Mouse (Mus musculus) cortical plate, adult 2 months (tissue): ENCODE measurements around the gene Tsc2.

Source experiments
- CTCF ChIP-seq: fragments of 200-500 bp; IDR thresholded peaks from 2 replicates; pipeline ENCODE4 v1.5.1; 2011; ENCODE audit warnings: mild to moderate bottlenecking, control low read depth, low read length; ENCODE audit not compliant: insufficient read depth; ENCODE audit errors: extremely low read depth
- POLR2A ChIP-seq: fragments of 200-500 bp; IDR thresholded peaks from 2 replicates; pipeline ENCODE4 v1.6.1; 2011; ENCODE audit warnings: mild to moderate bottlenecking, low read length, control low read depth; ENCODE audit not compliant: insufficient read depth; ENCODE audit errors: extremely low read depth

DNA sequence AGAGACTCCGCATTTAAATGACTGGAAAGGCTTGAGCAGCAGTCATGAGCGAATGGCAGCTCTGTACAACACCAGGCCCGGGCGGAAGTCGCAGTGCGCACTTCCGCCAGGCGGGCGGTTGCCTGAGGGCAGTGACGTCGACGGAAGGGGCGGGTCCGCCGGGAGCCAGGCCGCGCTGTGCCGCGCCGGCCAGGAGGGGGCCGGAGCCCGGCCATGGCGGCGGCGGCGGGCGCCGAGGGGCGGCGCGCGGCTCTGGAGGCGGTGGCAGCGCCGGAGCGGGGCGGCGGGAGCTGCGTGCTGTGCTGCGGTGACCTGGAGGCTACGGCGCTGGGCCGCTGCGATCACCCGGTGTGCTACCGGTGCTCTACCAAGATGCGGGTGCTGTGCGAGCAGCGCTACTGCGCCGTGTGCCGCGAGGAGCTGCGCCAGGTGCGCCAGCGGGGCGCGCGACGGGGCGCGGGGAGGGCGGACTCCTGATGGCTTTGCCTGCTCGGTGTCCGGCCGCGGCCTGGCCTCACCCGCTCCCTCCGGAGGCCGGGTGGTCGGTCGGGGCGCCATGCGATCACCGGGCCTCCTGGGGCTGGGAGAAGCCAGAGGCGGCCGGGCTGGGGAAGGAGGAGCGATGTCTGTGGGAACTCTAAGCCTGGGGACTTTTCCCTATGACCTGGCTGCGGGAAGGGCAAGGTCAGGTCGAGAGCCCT is 37.3 kb upstream of the Tsc2 start, which contains the start of gene Zfp598:
- TF ChIP-seq CTCF: no peak
- TF ChIP-seq POLR2A: peak; percentile 96
